Mouse (Mus musculus) limb, embryonic 10.5 days (tissue): ENCODE data around the gene Gak. TPM values are rescaled to one million over a fixed set of nuclear protein-coding genes. Genes with fewer than 3 reads are reported as not detected.

Experiments
- polyA plus RNA-seq: library from polyadenylated mRNA; unstranded; fragments of >200 nt; fragmentation: Nextera tagmentation; extraction: Ambion mirVana; gene quantifications from 2 replicates; pipeline ENCODE4 v1.2.1, GENCODE M21; 2016

Gak gene
- polyA plus RNA-seq, 1 experiment from 2014 or later: 62.0 TPM

Other genes with a start within 250 kb of the Gak start
- gene Pde6b, start 241.4 kb downstream of the Gak start, polyA plus RNA-seq: 0.11 and 0.34 TPM in 2 replicates
- gene Atp5k, start 195.3 kb downstream of the Gak start, polyA plus RNA-seq: 385 and 399 TPM in 2 replicates
- 0.09 and 0.20 TPM in 2 replicates for gene Mfsd7a, start 180.9 kb downstream of the Gak start, polyA plus RNA-seq
- gene Pcgf3, start 168.5 kb downstream of the Gak start, polyA plus RNA-seq: 24.1 and 27.1 TPM in 2 replicates
- gene Cplx1, start 79.7 kb downstream of the Gak start, polyA plus RNA-seq: 0.14 and 0.30 TPM in 2 replicates
- 12.3 and 15.7 TPM in 2 replicates for gene Tmem175, start within 50 bp of the Gak start, polyA plus RNA-seq
- 9.6 and 11.8 TPM in 2 replicates for gene Idua, start 30.6 kb upstream of the Gak start, polyA plus RNA-seq
- 10.6 and 13.4 TPM in 2 replicates for gene Dgkq, start 39.9 kb upstream of the Gak start, polyA plus RNA-seq
- 0.43 and 0.61 TPM in 2 replicates for gene Slc26a1, start 45.8 kb upstream of the Gak start, polyA plus RNA-seq
- 35.9 and 43.1 TPM in 2 replicates for gene Fgfrl1, start 62.6 kb upstream of the Gak start, polyA plus RNA-seq
- 0.40 and 0.44 TPM in 2 replicates for gene Rnf212, start 145.2 kb upstream of the Gak start, polyA plus RNA-seq
- not detected in 2 replicates for gene Tmed11, start 165.6 kb upstream of the Gak start, polyA plus RNA-seq
- not detected in 2 replicates for gene Vmn2r8, start 179.1 kb upstream of the Gak start, polyA plus RNA-seq
- gene Vmn2r9, start 222.8 kb upstream of the Gak start, polyA plus RNA-seq: not detected in 2 replicates